Mouse (Mus musculus): ENCODE data around the gene Tnfsf12.

DNA sequence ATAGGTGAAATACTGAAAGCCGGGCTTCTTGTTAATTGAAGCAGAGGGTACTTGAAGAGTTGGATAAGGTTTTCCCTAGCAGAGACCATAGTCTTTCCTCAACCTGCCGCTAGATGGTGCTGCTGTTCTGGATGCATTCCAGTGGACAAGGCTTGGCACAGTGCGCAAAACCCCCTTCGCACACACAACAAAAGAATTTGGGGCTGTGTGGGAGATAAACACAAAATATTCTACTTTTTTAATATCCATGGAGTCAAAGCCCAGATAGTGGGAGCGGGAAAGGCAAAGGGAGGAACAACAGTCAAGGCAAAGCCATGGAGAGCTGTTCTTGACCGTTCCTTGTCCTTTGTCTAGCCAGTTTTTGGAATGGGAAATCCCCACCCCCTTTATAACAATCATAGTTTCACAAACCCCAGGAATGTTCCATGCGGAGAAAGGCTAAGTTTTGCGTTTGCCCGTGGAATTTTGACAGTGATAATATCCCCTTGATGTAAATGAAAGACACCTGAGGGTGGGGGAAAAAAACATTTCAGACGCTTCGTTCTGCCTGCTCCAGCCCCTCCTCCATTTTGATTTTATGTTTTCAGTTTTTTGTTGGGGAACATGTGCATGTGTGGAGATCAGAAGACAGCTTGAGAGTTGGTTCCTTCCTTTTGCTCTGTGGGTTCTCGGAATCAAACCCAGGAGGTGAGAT is 12.7 kb downstream of the Tnfsf12 start:
- TF ChIP-seq CTCF (IDR thresholded peaks at IDR 0.05; ENCODE audit: control insufficient read depth, insufficient read depth, insufficient replicate concordance, low read depth, low read length) (peak; percentile 81; the same call in 1 of the 2 replicates), POLR2A (IDR thresholded peaks at IDR 0.05; ENCODE audit: control insufficient read depth, low read depth, low read length) (no peak)

All from testis, adult 2 months (tissue).